ENCODE assay signal across 8 mouse cellular contexts in genomic region chr4:151988342-151989109, GRCm38 (mm10). TPM values are rescaled to one million over a fixed set of nuclear protein-coding genes. Genes with fewer than 3 reads are reported as not detected.
A peak's percentile ranks its signal among the peaks of the same experiment; 100 is the strongest.
DNase-seq lines count a peak whose midpoint lies in the region; ATAC-seq and TF ChIP-seq lines count a peak whose summit lies in the region.

TSS of gene Thap3 (minus strand) at chr4:151988997.

- peak; percentile 86 for ATAC-seq in forebrain, embryonic 14.5 days
- ATAC-seq in lung, embryonic 14.5 days (ENCODE audit: insufficient read depth) = peak; percentile 74
- peak; percentile 49 for ATAC-seq in neutrophil, adult 5-6 weeks (ENCODE audit: extremely low read depth, insufficient number of reproducible peaks, low FRiP score, poor library complexity, severe bottlenecking)

- no peaks in the 10 kb centered on the region for H3K27me3 ChIP-seq in ES-Bruce4 (ENCODE audit: control insufficient read depth, insufficient read depth, low read length, poor library complexity, severe bottlenecking)
- no peaks in the 10 kb centered on the region for H3K27me3 ChIP-seq in forebrain, embryonic 14.5 days (replicated peaks; ENCODE audit: control insufficient read depth, insufficient read depth, low read length)
- no peaks in the 10 kb centered on the region for H3K27me3 ChIP-seq in lung, embryonic 14.5 days (ENCODE audit: insufficient read depth, low read length)
- no peaks in the 10 kb centered on the region for H3K27me3 ChIP-seq in thymus, adult 2 months (ENCODE audit: control insufficient read depth, insufficient read depth, low read length)

- H3K4me1 ChIP-seq in ES-Bruce4 (ENCODE audit: control insufficient read depth, insufficient read depth, low read length) = peaks cover 11% of the 10 kb centered on the region
- H3K4me1 ChIP-seq in forebrain, embryonic 14.5 days (ENCODE audit: control insufficient read depth, insufficient read depth, low read length) = no peaks in the 10 kb centered on the region
- peaks cover 9% of the 10 kb centered on the region for H3K4me1 ChIP-seq in lung, embryonic 14.5 days (ENCODE audit: insufficient read depth)
- H3K4me1 ChIP-seq in thymus, adult 2 months (replicated peaks; ENCODE audit: control insufficient read depth, insufficient read depth, low read length) = peaks cover 29% of the 10 kb centered on the region

- TF ChIP-seq CTCF in ES-Bruce4 (IDR thresholded peaks at IDR 0.05; ENCODE audit: low read depth, low read length) = no peak
- no peak for TF ChIP-seq CTCF in lung, embryonic 14.5 days (IDR thresholded peaks at IDR 0.05; ENCODE audit: low read depth)
- TF ChIP-seq CTCF in thymus, adult 2 months (IDR thresholded peaks at IDR 0.05; ENCODE audit: borderline replicate concordance, control insufficient read depth, extremely low read depth, insufficient read depth, low read length, poor library complexity) = no peak

- peak within 1 kb of the TSS; percentile 86 for H3K4me3 ChIP-seq in ES-Bruce4 (ENCODE audit: low read depth, low read length)
- peak within 1 kb of the TSS; percentile 77 for H3K4me3 ChIP-seq in forebrain, embryonic 14.5 days (ENCODE audit: low read depth, low read length)
- peak within 1 kb of the TSS; percentile 88 for H3K4me3 ChIP-seq in lung, embryonic 14.5 days (ENCODE audit: low read depth, low read length)
- peak within 1 kb of the TSS; percentile 90 for H3K4me3 ChIP-seq in thymus, adult 2 months (ENCODE audit: control insufficient read depth, insufficient read depth, low read length)

- DNase-seq in c-Kit-positive CD71-positive TER-119-negative erythroid progenitor cells, embryonic 14.5 days (ENCODE audit: low read depth) = peak; percentile 49
- peak; percentile 80 for DNase-seq in forebrain, embryonic 14.5 days (ENCODE audit: low spot score)
- DNase-seq in heart, postnatal 14 days = peak; percentile 87 to 92
- no peak for DNase-seq in large intestine, adult 2 months (ENCODE audit: low read depth, low spot score)
- peak; percentile 86 for DNase-seq in lung, embryonic 14.5 days
- peak; percentile 88 for DNase-seq in thymus, adult 2 months

- peak within 1 kb of the TSS; percentile 78 for H3K9ac ChIP-seq in ES-Bruce4 (ENCODE audit: low read depth, poor library complexity, severe bottlenecking)
- peak within 1 kb of the TSS; percentile 96 for H3K9ac ChIP-seq in forebrain, embryonic 14.5 days (ENCODE audit: low read length)
- H3K9ac ChIP-seq in lung, embryonic 14.5 days = peak within 1 kb of the TSS; percentile 84

- TF ChIP-seq POLR2A in ES-Bruce4 (IDR thresholded peaks at IDR 0.05; ENCODE audit: insufficient read depth, low read length) = no peak
- TF ChIP-seq POLR2A in thymus, adult 2 months (IDR thresholded peaks at IDR 0.05; ENCODE audit: control insufficient read depth, extremely low read depth, insufficient read depth, low read length, poor library complexity) = peak; percentile 46; the same call in 1 of the 2 replicates

- TF ChIP-seq EP300 in ES-Bruce4 (IDR thresholded peaks at IDR 0.05; ENCODE audit: insufficient read depth, low read depth, low read length) = no peak

- H3K4me2 ChIP-seq in forebrain, embryonic 14.5 days (ENCODE audit: low read length) = peak within 1 kb of the TSS; percentile 63
- peak within 1 kb of the TSS; percentile 85 for H3K4me2 ChIP-seq in lung, embryonic 14.5 days

- intact Hi-C loops in heart, postnatal 14 days (cut with DNase I) = loop anchor here (10.0 kb wide), 1 partner anchor 296 kb away; no protein-coding TSS in a partner anchor

- peak within 1 kb of the TSS; percentile 20; the same call in 1 of the 2 replicates for H3K27ac ChIP-seq in ES-Bruce4 (ENCODE audit: insufficient read depth, low read length)
- peak within 1 kb of the TSS; percentile 76; the same call in 1 of the 2 replicates for H3K27ac ChIP-seq in forebrain, embryonic 14.5 days (ENCODE audit: low read depth, low read length)
- H3K27ac ChIP-seq in lung, embryonic 14.5 days (ENCODE audit: low read depth) = peak within 1 kb of the TSS; percentile 77
- no peak within 1 kb of the TSS for H3K27ac ChIP-seq in thymus, adult 2 months (ENCODE audit: control insufficient read depth, insufficient read depth, low read length)

- H3K36me3 ChIP-seq in ES-Bruce4 (ENCODE audit: control insufficient read depth, insufficient read depth, low read length, poor library complexity, severe bottlenecking) = peaks cover 22% of the 10 kb centered on the region
- peaks cover 37% of the 10 kb centered on the region for H3K36me3 ChIP-seq in forebrain, embryonic 14.5 days (ENCODE audit: control insufficient read depth, insufficient read depth, low read length)
- peaks cover 55% of the 10 kb centered on the region for H3K36me3 ChIP-seq in lung, embryonic 14.5 days (ENCODE audit: insufficient read depth)
- H3K36me3 ChIP-seq in thymus, adult 2 months (ENCODE audit: control insufficient read depth, insufficient read depth, low read length) = peaks cover 9% of the 10 kb centered on the region; the same call in 1 of the 2 replicates

- WGBS in forebrain, embryonic 14.5 days = 1% methylated on average over 52 of the region's 54 CpGs
- WGBS in large intestine, adult 2 months = under 1% methylated on average over 54 of the region's 54 CpGs
- under 1% methylated on average over 53 of the region's 54 CpGs for WGBS in lung, embryonic 14.5 days
- under 1% methylated on average over 54 of the region's 54 CpGs for WGBS in thymus, adult 2 months

- no peaks in the 10 kb centered on the region for H3K9me3 ChIP-seq in ES-Bruce4 (replicated peaks; ENCODE audit: control insufficient read depth, insufficient read depth, low read length, poor library complexity, severe bottlenecking)
- H3K9me3 ChIP-seq in forebrain, embryonic 14.5 days (replicated peaks; ENCODE audit: control insufficient read depth, low read length) = no peaks in the 10 kb centered on the region
- no peaks in the 10 kb centered on the region for H3K9me3 ChIP-seq in lung, embryonic 14.5 days (ENCODE audit: low read depth, low read length)

RNA-seq across cellular contexts. Expression of gene Thap3, which starts in this region (rescaled TPM):
- polyA plus RNA-seq in ES-Bruce4 (2011; ENCODE audit: insufficient read depth, insufficient read length, low read depth, missing spikeins) = 20.0 and 20.7 TPM in 2 replicates
- 29.7 and 30.0 TPM in 2 replicates for polyA plus RNA-seq in forebrain, embryonic 14.5 days (2014; fragmentation: Nextera tagmentation; extraction: Ambion mirVana)
- total RNA-seq in heart, postnatal 14 days (2021) = 10 to 100 TPM; 13.9 to 14.5 TPM
- polyA plus RNA-seq in large intestine, adult 2 months (2012; rRNA removed) = 21.0 and 24.7 TPM in 2 replicates
- polyA plus RNA-seq in lung, embryonic 14.5 days (2014; fragmentation: Nextera tagmentation; extraction: Ambion mirVana) = 27.2 and 31.2 TPM in 2 replicates
- 16.2 and 17.5 TPM in 2 replicates for total RNA-seq in neutrophil, adult 5-6 weeks (2017)
- 71.0 and 72.0 TPM in 2 replicates for polyA plus RNA-seq in thymus, adult 2 months (2012; rRNA removed)
